ENCODE assay signal across 8 mouse cellular contexts in the genomic region with DNA sequence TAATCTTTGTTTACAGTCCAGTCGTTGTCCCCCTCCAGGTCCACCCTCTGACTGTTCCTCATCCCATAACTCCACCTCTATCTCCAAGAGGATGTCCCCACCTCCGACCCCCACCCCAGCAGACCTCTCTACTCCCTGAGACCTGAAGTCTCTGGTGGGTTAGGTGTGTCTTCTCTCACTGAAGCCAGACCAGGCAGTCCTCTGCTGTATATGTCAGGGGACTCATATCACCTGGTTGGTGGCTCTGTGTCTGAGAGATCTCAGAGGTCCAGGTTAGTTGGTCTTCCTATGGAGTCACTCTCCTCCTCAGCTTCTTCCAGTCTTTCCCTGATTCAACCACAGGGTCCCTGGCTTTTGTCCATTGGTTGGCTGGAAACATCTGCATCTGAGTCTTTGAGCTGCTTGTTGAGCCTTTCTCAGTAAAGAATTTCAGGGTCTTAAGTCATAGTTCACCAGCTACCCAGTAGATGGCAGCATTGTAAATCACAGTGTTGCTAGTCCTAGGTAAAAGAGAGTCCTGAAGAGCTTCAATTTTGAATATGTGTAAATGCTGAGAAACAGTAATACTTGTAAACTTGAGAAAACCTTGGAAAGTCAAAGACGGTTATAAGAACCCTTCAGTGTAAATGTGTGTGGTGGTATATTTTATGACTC.
DNase-seq lines count a peak whose midpoint lies in the region; ATAC-seq lines count a peak whose summit lies in the region.

No protein-coding gene starts in this region.

- peak; percentile 83 for ATAC-seq in frontal cortex, adult (ENCODE audit: low TSS enrichment)
- 0 out of 2 replicates have a peak, but pooled peaks have one; percentile 33 for ATAC-seq in neural tube, embryonic 12.5 days (ENCODE audit: low FRiP score, low read depth)
- 0 out of 2 replicates have a peak, but pooled peaks have one; percentile 32 for ATAC-seq in midbrain, embryonic 16.5 days
- no peak for ATAC-seq in inflammation-experienced regulatory T-cells, adult 6 months

- no peak overlapping the region for H3K4me3 ChIP-seq in neural tube, embryonic 12.5 days
- H3K4me3 ChIP-seq in midbrain, embryonic 16.5 days (ENCODE audit: low read depth, low read length), result no peak overlapping the region

- no peak for DNase-seq in frontal cortex, postnatal 25 days (ENCODE audit: low spot score in 2 of 2)
- DNase-seq in neural tube, embryonic 10.5 days (ENCODE audit: extremely low spot score, low spot score), result no peak
- peak; percentile 11 to 24 for DNase-seq in kidney, adult 8-10 months
- no peak for DNase-seq in B cell, adult 2 months

- no peaks in the 10 kb centered on the region for H3K27me3 ChIP-seq in neural tube, embryonic 12.5 days (replicated peaks)
- no peaks in the 10 kb centered on the region for H3K27me3 ChIP-seq in midbrain, embryonic 16.5 days (ENCODE audit: control insufficient read depth, insufficient read depth, low read depth, low read length)

- H3K4me2 ChIP-seq in neural tube, embryonic 12.5 days (replicated peaks), result no peak overlapping the region
- H3K4me2 ChIP-seq in midbrain, embryonic 16.5 days (ENCODE audit: low read length), result no peak overlapping the region

- 76% methylated on average over 3 of the region's 3 CpGs for WGBS in neural tube, embryonic 12.5 days
- WGBS in midbrain, embryonic 16.5 days, result 76% methylated on average over 3 of the region's 3 CpGs

- no peak overlapping the region for H3K9ac ChIP-seq in neural tube, embryonic 12.5 days
- no peak overlapping the region for H3K9ac ChIP-seq in midbrain, embryonic 16.5 days (ENCODE audit: low read depth, low read length)

- no peaks in the 10 kb centered on the region for H3K36me3 ChIP-seq in neural tube, embryonic 12.5 days
- H3K36me3 ChIP-seq in midbrain, embryonic 16.5 days (ENCODE audit: control insufficient read depth, insufficient read depth, low read length), result no peaks in the 10 kb centered on the region

- H3K9me3 ChIP-seq in neural tube, embryonic 12.5 days, result no peaks in the 10 kb centered on the region
- no peaks in the 10 kb centered on the region for H3K9me3 ChIP-seq in midbrain, embryonic 16.5 days (replicated peaks; ENCODE audit: control insufficient read depth, low read length, poor library complexity, severe bottlenecking)

- no peaks in the 10 kb centered on the region for H3K4me1 ChIP-seq in neural tube, embryonic 12.5 days
- H3K4me1 ChIP-seq in midbrain, embryonic 16.5 days (ENCODE audit: control insufficient read depth, insufficient read depth, low read length), result no peaks in the 10 kb centered on the region

- H3K27ac ChIP-seq in neural tube, embryonic 12.5 days, result no peak overlapping the region
- no peak overlapping the region for H3K27ac ChIP-seq in midbrain, embryonic 16.5 days (ENCODE audit: low read length)

Comparison
In these comparisons a context has a peak if more than half of its experiments do, and no peak if none do; other contexts are left out.
1. DNase-seq: peak in kidney, adult 8-10 months (2 of 2); none in frontal cortex, postnatal 25 days (0 of 2), neural tube, embryonic 10.5 days (single experiment) and B cell, adult 2 months (0 of 2).